Mouse (Mus musculus): ENCODE measurements around the gene Casr. TPM values are rescaled to one million over a fixed set of nuclear protein-coding genes. Genes with fewer than 3 reads are reported as not detected.
A peak's percentile ranks its signal among the peaks of the same experiment; 100 is the strongest.

The Casr gene
- polyA plus RNA-seq, 1 experiment from 2014 or later, result 0.07 TPM

GRCm38 (mm10) chr16:36467936-36468335, 94.0 kb downstream of the Casr start:
- 0 out of 2 replicates have a peak, but pooled peaks cover 8% of the 10 kb centered on the region for H3K4me1 ChIP-seq (replicated peaks)
- 0 out of 2 replicates have a peak, but pooled peaks cover 4% of the 10 kb centered on the region for H3K27me3 ChIP-seq
- H3K9ac ChIP-seq (replicated peaks), result no peak overlapping the region
- no peak for ATAC-seq
- H3K27ac ChIP-seq, result no peak overlapping the region
- no peak overlapping the region for H3K4me2 ChIP-seq (replicated peaks)
- WGBS, result 97% methylated on average over 2 of the region's 2 CpGs
- H3K36me3 ChIP-seq, result no peaks in the 10 kb centered on the region
- no peaks in the 10 kb centered on the region for H3K9me3 ChIP-seq
- H3K4me3 ChIP-seq (replicated peaks), result no peak overlapping the region

DNA sequence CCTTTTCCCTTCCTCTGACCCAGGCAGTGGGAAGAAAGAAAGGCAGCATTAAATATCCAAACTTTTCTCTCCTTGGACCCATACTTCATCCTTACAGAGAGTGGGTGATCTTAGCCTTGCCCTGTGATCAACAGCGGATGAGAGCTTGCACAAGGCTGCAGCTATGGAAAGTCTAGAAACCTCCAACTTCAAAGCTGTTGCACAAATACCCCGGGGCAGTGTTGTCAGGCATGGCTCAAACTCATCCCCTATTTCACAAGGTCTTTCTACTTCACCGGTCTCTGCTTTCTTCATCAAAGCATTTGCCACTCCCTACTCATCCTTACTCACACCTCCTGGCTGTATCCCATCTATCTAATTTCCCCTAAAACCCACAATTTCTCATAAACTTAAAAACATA, 96.5 kb downstream of the Casr start:
- WGBS, result 87% methylated on average over 3 of the region's 3 CpGs
- ATAC-seq, result no peak
- no peak overlapping the region for H3K27ac ChIP-seq
- no peak overlapping the region for H3K4me3 ChIP-seq (replicated peaks)
- H3K4me2 ChIP-seq (replicated peaks), result no peak overlapping the region
- H3K9ac ChIP-seq (replicated peaks), result no peak overlapping the region
- no peaks in the 10 kb centered on the region for H3K27me3 ChIP-seq
- peaks cover 4% of the 10 kb centered on the region; the same call in 1 of the 2 replicates for H3K4me1 ChIP-seq (replicated peaks)
- no peaks in the 10 kb centered on the region for H3K9me3 ChIP-seq
- H3K36me3 ChIP-seq, result no peaks in the 10 kb centered on the region

DNA sequence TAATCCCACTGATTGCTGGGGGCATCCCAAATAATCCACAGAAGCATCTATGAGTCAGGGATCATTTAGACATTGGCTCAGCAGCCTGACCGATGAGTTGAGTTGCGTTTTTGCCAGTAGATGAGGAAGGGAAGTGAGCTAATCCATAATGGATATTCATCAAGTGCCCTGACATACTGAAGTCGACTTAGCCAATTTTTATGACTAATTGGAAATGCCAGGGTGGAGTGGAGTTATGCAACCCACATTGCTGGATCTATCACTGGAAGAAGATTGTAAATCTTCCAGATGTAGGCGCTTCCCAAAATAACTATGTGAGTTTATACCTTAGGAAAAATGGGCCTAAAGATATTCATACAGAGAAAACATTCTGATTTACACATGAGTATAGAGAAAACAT, 97.9 kb downstream of the Casr start:
- Histone ChIP-seq H3K9me3 (no peaks in the 10 kb centered on the region), H3K27me3 (no peaks in the 10 kb centered on the region), H3K4me2 (replicated peaks) (no peak overlapping the region), H3K4me3 (replicated peaks) (no peak overlapping the region), H3K9ac (replicated peaks) (no peak overlapping the region), H3K36me3 (no peaks in the 10 kb centered on the region), H3K4me1 (replicated peaks) (peaks cover 4% of the 10 kb centered on the region; the same call in 1 of the 2 replicates), H3K27ac (no peak overlapping the region)
- no peak for ATAC-seq
- WGBS, result 94% methylated on average over 4 of the region's 4 CpGs

- H3K4me1 ChIP-seq (replicated peaks), result peaks cover 4% of the 10 kb centered on the region; the same call in 1 of the 2 replicates
- no peaks in the 10 kb centered on the region for H3K36me3 ChIP-seq
- no peaks in the 10 kb centered on the region for H3K9me3 ChIP-seq
- H3K4me3 ChIP-seq (replicated peaks), result no peak overlapping the region
- H3K27ac ChIP-seq, result no peak overlapping the region
- WGBS, result 3% methylated on average over 2 of the region's 2 CpGs
- ATAC-seq, result 0 out of 2 replicates have a peak, but pooled peaks have one; percentile 37
- H3K9ac ChIP-seq (replicated peaks), result no peak overlapping the region
- H3K27me3 ChIP-seq, result no peaks in the 10 kb centered on the region
- no peak overlapping the region for H3K4me2 ChIP-seq (replicated peaks)
These were observed 101.5 kb downstream of the Casr start for GRCm38 (mm10) chr16:36460426-36460825.

DNA sequence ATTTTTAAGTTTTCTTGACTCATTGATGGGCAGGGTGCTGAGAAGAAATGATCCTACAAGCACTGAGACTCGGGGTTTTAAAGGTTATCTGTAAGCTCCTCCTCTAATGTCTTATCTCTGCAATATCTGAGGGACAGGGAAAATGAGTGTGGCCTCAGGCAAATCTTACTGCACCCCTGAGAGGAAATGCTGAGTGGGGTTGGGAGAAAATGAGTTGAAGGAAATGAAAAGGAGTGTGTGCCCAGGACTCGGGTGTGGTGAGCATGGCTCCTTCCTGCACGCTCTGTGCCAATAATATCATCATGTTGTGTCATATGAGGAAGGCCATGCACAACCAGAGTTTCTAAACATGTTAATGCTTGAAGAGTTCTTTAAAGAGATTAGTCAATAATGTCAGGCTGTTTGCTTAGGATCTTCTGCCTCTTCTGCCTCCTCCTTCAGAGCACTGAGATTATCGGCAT, 106.6 kb downstream of the Casr start, which contains the start of gene Stfa3:
Gene Stfa3 (minus strand): TSS at position 51 of the 461 bp plus-strand sequence.
- Histone ChIP-seq H3K9me3 (no peaks in the 10 kb centered on the region), H3K36me3 (no peaks in the 10 kb centered on the region), H3K4me1 (replicated peaks) (no peaks in the 10 kb centered on the region), H3K27me3 (no peaks in the 10 kb centered on the region), H3K9ac (replicated peaks) (no peak within 1 kb of the TSS), H3K27ac (no peak within 1 kb of the TSS), H3K4me3 (replicated peaks) (no peak within 1 kb of the TSS), H3K4me2 (replicated peaks) (no peak within 1 kb of the TSS)
- 88% methylated on average over 4 of the region's 4 CpGs for WGBS
- ATAC-seq, result no peak

Other genes starting within 250 kb of the Casr start
- gene BC117090, start 227.8 kb downstream of the Casr start, polyA plus RNA-seq (2015; fragmentation: Nextera tagmentation; extraction: Ambion mirVana), result not detected in 2 replicates
- 0.71 TPM in 1 of 2 replicates, not detected in the other for gene BC100530, start 194.4 kb downstream of the Casr start, polyA plus RNA-seq (2015; fragmentation: Nextera tagmentation; extraction: Ambion mirVana)
- gene Stfa2, start 153.7 kb downstream of the Casr start, polyA plus RNA-seq (2015; fragmentation: Nextera tagmentation; extraction: Ambion mirVana), result not detected in 2 replicates
- gene Stfa3, start 106.7 kb downstream of the Casr start, polyA plus RNA-seq (2015; fragmentation: Nextera tagmentation; extraction: Ambion mirVana), result not detected in 2 replicates
- gene Cd86, start 103.9 kb upstream of the Casr start, polyA plus RNA-seq (2015; fragmentation: Nextera tagmentation; extraction: Ambion mirVana), result 1.4 and 1.8 TPM in 2 replicates
- not detected in 2 replicates for gene Ildr1, start 131.8 kb upstream of the Casr start, polyA plus RNA-seq (2015; fragmentation: Nextera tagmentation; extraction: Ambion mirVana)
- gene Slc15a2, start 222.8 kb upstream of the Casr start, polyA plus RNA-seq (2015; fragmentation: Nextera tagmentation; extraction: Ambion mirVana), result 6.0 and 7.0 TPM in 2 replicates